Mouse (Mus musculus) cerebellum, adult 9-11 months (tissue): ENCODE data around the gene Tmem119.
"Not testable (repeated sequence)": the region's sequence is repeated elsewhere in the genome, so short reads cannot be mapped to it uniquely, and the experiment has no call there.

ENCODE experiments used
- DNase-seq: peaks from one replicate; pipeline ENCODE4 v3.0.0; 2022

The Tmem119 gene

GRCm38 (mm10) chr5:113815638-113816152 lies 15.4 kb upstream of the Tmem119 start:
- peak; percentile 55 for DNase-seq

GRCm38 (mm10) chr5:113815041-113815389 lies 14.7 kb upstream of the Tmem119 start:
- DNase-seq, result no peak

- DNase-seq, result no peak
These were observed 14.1 kb upstream of the Tmem119 start for GRCm38 (mm10) chr5:113814111-113815040.

- no peak for DNase-seq
These were observed 13.3 kb upstream of the Tmem119 start for GRCm38 (mm10) chr5:113813608-113814007.

- DNase-seq, result no peak
These were observed 12.3 kb upstream of the Tmem119 start for GRCm38 (mm10) chr5:113812638-113813037.

- DNase-seq, result not testable (repeated sequence)
These were observed 11.6 kb upstream of the Tmem119 start for GRCm38 (mm10) chr5:113811824-113812420.

GRCm38 (mm10) chr5:113810111-113810510 lies 9.8 kb upstream of the Tmem119 start:
- DNase-seq, result no peak

GRCm38 (mm10) chr5:113808177-113808576 lies 7.9 kb upstream of the Tmem119 start:
- DNase-seq, result no peak

GRCm38 (mm10) chr5:113807712-113808111 lies 7.4 kb upstream of the Tmem119 start:
- DNase-seq, result no peak

GRCm38 (mm10) chr5:113806414-113806813 lies 6.1 kb upstream of the Tmem119 start:
- no peak for DNase-seq

- no peak for DNase-seq
These were observed 5.0 kb upstream of the Tmem119 start for GRCm38 (mm10) chr5:113805301-113805700.

- no peak for DNase-seq
These were observed 4.2 kb upstream of the Tmem119 start for GRCm38 (mm10) chr5:113804395-113804966.

GRCm38 (mm10) chr5:113799691-113800090 lies 625 bp downstream of the Tmem119 start:
- no peak for DNase-seq

- DNase-seq, result no peak
These were observed 1.8 kb downstream of the Tmem119 start for GRCm38 (mm10) chr5:113798525-113798924.

- no peak for DNase-seq
These were observed 3.0 kb downstream of the Tmem119 start for GRCm38 (mm10) chr5:113797149-113797882.

GRCm38 (mm10) chr5:113796401-113797148 lies 3.7 kb downstream of the Tmem119 start:
- no peak for DNase-seq

- DNase-seq, result no peak
These were observed 8.9 kb downstream of the Tmem119 start for GRCm38 (mm10) chr5:113791197-113792095.

- no peak for DNase-seq
These were observed 9.7 kb downstream of the Tmem119 start for GRCm38 (mm10) chr5:113790453-113791196.

GRCm38 (mm10) chr5:113789075-113789788 lies 11.1 kb downstream of the Tmem119 start:
- no peak for DNase-seq

GRCm38 (mm10) chr5:113788645-113789044 lies 11.7 kb downstream of the Tmem119 start:
- DNase-seq, result no peak
